Mouse (Mus musculus) brain, adult 10 weeks (tissue): ENCODE results near the gene Abhd12b. TPM values are rescaled to one million over a fixed set of nuclear protein-coding genes. Genes with fewer than 3 reads are reported as not detected.

Experiments used
- polyA plus RNA-seq: library from polyadenylated mRNA; stranded (reverse); fragments of 350-450 nt; fragmentation: Illumina TruSeq; extraction: RNeasy Lipid Tissue Mini Kit (QIAGEN cat#74804); gene quantifications from one replicate; pipeline ENCODE4 v1.2.3, GENCODE M21; 2015; ENCODE audit warnings: low read depth, low replicate concordance

Gene Abhd12b
- 4.5 TPM for polyA plus RNA-seq

DNA sequence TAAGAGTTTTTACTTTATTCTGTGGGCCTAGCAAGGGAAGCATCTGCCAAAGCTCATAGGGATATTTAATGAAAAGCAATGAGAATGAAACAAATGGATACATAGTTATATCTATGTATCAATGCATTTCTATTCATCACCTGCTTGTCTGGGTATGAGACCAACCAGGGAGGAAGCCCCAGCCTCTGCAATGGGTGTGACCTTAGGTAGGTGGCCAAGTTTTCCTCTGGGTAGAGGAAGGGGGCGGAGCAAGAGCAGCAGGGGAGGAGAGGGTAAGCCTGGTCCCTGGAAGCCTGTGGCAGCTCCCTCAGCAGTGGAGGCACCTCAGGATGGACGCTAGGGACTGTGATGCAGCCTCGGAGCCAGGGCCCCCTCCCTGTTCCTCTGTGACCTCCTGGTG lies at the start of gene Abhd12b:
Gene Abhd12b (plus strand): TSS at position 301 of the 400 bp plus-strand sequence.

DNA sequence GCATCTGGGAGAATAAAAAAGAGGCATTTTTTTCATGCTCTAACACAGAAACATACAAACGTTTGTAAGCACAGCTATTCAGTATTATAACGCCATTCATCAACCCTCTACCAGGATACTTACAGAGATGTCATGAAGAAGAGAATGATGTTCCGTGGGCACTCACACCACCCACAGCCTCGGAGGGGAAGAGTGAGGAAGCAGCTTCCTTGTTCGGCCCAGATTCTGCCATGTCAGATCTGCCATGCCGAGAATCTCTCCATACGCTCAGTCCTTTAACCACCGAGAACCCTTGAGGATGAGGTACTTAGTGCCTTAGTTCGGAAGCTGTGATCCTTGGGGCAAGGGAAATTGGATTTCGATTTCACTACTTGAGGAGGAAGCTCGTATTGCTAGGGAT lies 40.6 kb upstream of the Abhd12b start, which contains the start of gene Nin:
Gene Nin (minus strand): TSS at position 367 of the 400 bp plus-strand sequence.

DNA sequence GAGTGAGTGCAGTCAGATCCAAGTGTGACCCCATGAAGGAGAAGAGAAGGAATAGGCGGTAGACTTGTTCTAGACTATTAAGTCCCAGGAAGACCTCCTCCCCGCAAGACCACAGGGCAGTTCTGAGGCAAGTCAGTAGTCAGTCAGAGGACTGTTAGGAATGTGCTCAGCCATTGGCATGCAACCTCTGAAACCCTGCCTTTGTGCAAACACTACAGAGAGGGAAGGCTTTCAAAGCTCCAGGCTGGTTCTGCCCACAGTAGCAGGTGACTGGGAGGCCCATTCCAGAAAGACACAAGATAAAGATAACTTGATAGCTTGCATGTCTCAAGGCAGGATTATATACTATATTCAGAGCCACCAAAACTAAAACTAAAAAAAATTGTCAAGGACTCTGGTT lies 77.4 kb downstream of the Abhd12b start, which contains the start of gene Pygl:
Gene Pygl (minus strand): TSS at position 195 of the 400 bp plus-strand sequence.

Other genes with a start within 250 kb of the Abhd12b start
- gene Sav1, start 167.1 kb upstream of the Abhd12b start, polyA plus RNA-seq, result 21.0 TPM
- gene Nin, start 40.4 kb upstream of the Abhd12b start, polyA plus RNA-seq, result 17.5 TPM
- 3.4 TPM for gene Pygl, start 77.3 kb downstream of the Abhd12b start, polyA plus RNA-seq
- 161 TPM for gene Trim9, start 193.5 kb downstream of the Abhd12b start, polyA plus RNA-seq